Comparison of ENCODE assay signal across 8 mouse cellular contexts in the genomic region with DNA sequence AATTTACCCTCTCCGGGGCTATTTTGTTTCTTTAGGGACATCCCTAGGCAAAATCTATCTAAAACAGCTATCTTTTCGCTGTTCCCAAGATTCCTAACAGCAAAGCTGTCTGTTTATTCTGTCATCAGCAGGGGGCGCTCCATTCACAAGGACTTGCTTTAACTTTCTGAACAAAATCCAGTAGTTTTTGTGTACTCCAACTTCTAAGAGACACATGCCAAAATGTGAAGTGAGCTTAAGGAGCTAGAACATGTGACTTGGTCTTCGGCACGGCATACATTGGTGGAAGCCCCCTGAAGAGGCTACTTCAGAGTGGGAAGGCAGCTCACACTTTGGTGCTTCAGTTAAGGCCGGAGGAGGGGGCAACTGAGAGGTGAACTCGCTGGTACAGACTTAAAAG. TPM values are rescaled to one million over a fixed set of nuclear protein-coding genes. Genes with fewer than 3 reads are reported as not detected.
A peak's percentile ranks its signal among the peaks of the same experiment; 100 is the strongest.
DNase-seq lines count a peak whose midpoint lies in the region; ATAC-seq and TF ChIP-seq lines count a peak whose summit lies in the region.

No protein-coding gene starts in this region.

- H3K36me3 ChIP-seq in heart, adult 2 months (ENCODE audit: control insufficient read depth, insufficient read depth, low read length): no peaks in the 10 kb centered on the region
- H3K36me3 ChIP-seq in heart, embryonic 10.5 days: no peaks in the 10 kb centered on the region
- H3K36me3 ChIP-seq in midbrain, postnatal 0 days (ENCODE audit: insufficient read depth, low read length): no peaks in the 10 kb centered on the region
- no peaks in the 10 kb centered on the region for H3K36me3 ChIP-seq in thymus, adult 2 months (ENCODE audit: control insufficient read depth, insufficient read depth, low read length)

- TF ChIP-seq POLR2A in heart, adult 2 months (IDR thresholded peaks at IDR 0.05; ENCODE audit: insufficient read depth, low read depth, low read length): no peak
- no peak for TF ChIP-seq POLR2A in thymus, adult 2 months (IDR thresholded peaks at IDR 0.05; ENCODE audit: control insufficient read depth, extremely low read depth, insufficient read depth, low read length, poor library complexity)

- no peaks in the 10 kb centered on the region for H3K27me3 ChIP-seq in heart, adult 2 months (ENCODE audit: control insufficient read depth, insufficient read depth, low read length)
- no peaks in the 10 kb centered on the region for H3K27me3 ChIP-seq in heart, embryonic 10.5 days (ENCODE audit: insufficient read depth, poor library complexity, severe bottlenecking)
- no peaks in the 10 kb centered on the region for H3K27me3 ChIP-seq in midbrain, postnatal 0 days (ENCODE audit: insufficient read depth, low read length)
- H3K27me3 ChIP-seq in thymus, adult 2 months (ENCODE audit: control insufficient read depth, insufficient read depth, low read length): no peaks in the 10 kb centered on the region; the same call in 1 of the 2 replicates

- H3K9ac ChIP-seq in heart, adult 2 months (ENCODE audit: low read depth, low read length): no peak overlapping the region
- no peak overlapping the region for H3K9ac ChIP-seq in midbrain, postnatal 0 days (replicated peaks; ENCODE audit: low read length, poor library complexity, severe bottlenecking)

- no peaks in the 10 kb centered on the region for H3K9me3 ChIP-seq in heart, embryonic 10.5 days
- H3K9me3 ChIP-seq in midbrain, postnatal 0 days (ENCODE audit: low read length): no peaks in the 10 kb centered on the region

- ATAC-seq in common myeloid progenitor, adult 5-6 weeks (replicated peaks; ENCODE audit: low read depth, poor library complexity, severe bottlenecking): 0 out of 2 replicates have a peak, but pooled peaks have one; percentile 54
- no peak for ATAC-seq in midbrain, postnatal 0 days (ENCODE audit: low FRiP score)

- H3K27ac ChIP-seq in heart, adult 2 months: no peak overlapping the region
- no peak overlapping the region for H3K27ac ChIP-seq in heart, embryonic 10.5 days
- H3K27ac ChIP-seq in midbrain, postnatal 0 days (ENCODE audit: low read depth, low read length): no peak overlapping the region
- H3K27ac ChIP-seq in thymus, adult 2 months (ENCODE audit: control insufficient read depth, insufficient read depth, low read length): no peak overlapping the region

- no peak overlapping the region for H3K4me2 ChIP-seq in midbrain, postnatal 0 days (ENCODE audit: low read depth, low read length, poor library complexity, severe bottlenecking)

- intact Hi-C loops in heart, adult 2 months (cut with DNase I): loop anchor here (1.0 to 5.0 kb wide), 2 partner anchors 56 to 180 kb away; partner anchors contain the start of gene Cyp1b1
- intact Hi-C loops in heart, postnatal 10 days (cut with DNase I): loop anchor here (1.0 to 10.0 kb wide), 2 partner anchors 180 to 533 kb away; no protein-coding TSS in a partner anchor

- H3K4me3 ChIP-seq in heart, adult 2 months: no peak overlapping the region
- H3K4me3 ChIP-seq in heart, embryonic 10.5 days: no peak overlapping the region
- no peak overlapping the region for H3K4me3 ChIP-seq in midbrain, postnatal 0 days (ENCODE audit: low read depth, low read length)
- H3K4me3 ChIP-seq in thymus, adult 2 months (ENCODE audit: control insufficient read depth, insufficient read depth, low read length): no peak overlapping the region

- 45% methylated on average over 7 of the region's 7 CpGs for WGBS in heart, adult 2 months
- 45% methylated on average over 7 of the region's 7 CpGs for WGBS in heart, embryonic 10.5 days
- 42% methylated on average over 7 of the region's 7 CpGs for WGBS in midbrain, postnatal 0 days
- WGBS in thymus, adult 2 months: 63% methylated on average over 7 of the region's 7 CpGs

- no peaks in the 10 kb centered on the region for H3K4me1 ChIP-seq in heart, adult 2 months (ENCODE audit: control insufficient read depth, insufficient read depth, low read length)
- H3K4me1 ChIP-seq in heart, embryonic 10.5 days: 0 out of 2 replicates have a peak, but pooled peaks cover 8% of the 10 kb centered on the region
- H3K4me1 ChIP-seq in midbrain, postnatal 0 days (ENCODE audit: insufficient read depth, low read length): no peaks in the 10 kb centered on the region
- H3K4me1 ChIP-seq in thymus, adult 2 months (replicated peaks; ENCODE audit: control insufficient read depth, insufficient read depth, low read length): no peaks in the 10 kb centered on the region

- no peak for TF ChIP-seq EP300 in heart, adult 2 months (IDR thresholded peaks at IDR 0.05; ENCODE audit: insufficient read depth, low read depth, low read length)

- peak; percentile 38 to 60 for DNase-seq in heart, adult 2 months
- DNase-seq in heart, embryonic 10.5 days (ENCODE audit: low spot score): no peak
- peak; percentile 60 for DNase-seq in ZHBTc4 (ENCODE audit: low read depth, low spot score)
- peak; percentile 59 to 82 for DNase-seq in heart, postnatal 10 days
- peak; percentile 37 to 40 for DNase-seq in left cerebral cortex, adult 8-10 months (ENCODE audit: low spot score in 2 of 2)
- peak; percentile 82 for DNase-seq in midbrain, postnatal 0 days (ENCODE audit: low spot score)
- DNase-seq in thymus, adult 2 months: peak; percentile 63

- no peaks in the 10 kb centered on the region for H3K79me2 ChIP-seq in heart, adult 2 months (replicated peaks; ENCODE audit: control insufficient read depth, insufficient read depth, low read length)

- peak; percentile 91 for TF ChIP-seq CTCF in heart, adult 2 months (IDR thresholded peaks at IDR 0.05)
- peak; percentile 87 for TF ChIP-seq CTCF in midbrain, postnatal 0 days (IDR thresholded peaks at IDR 0.05)
- TF ChIP-seq CTCF in thymus, adult 2 months (IDR thresholded peaks at IDR 0.05; ENCODE audit: borderline replicate concordance, control insufficient read depth, extremely low read depth, insufficient read depth, low read length, poor library complexity): no peak

RNA-seq across cellular contexts. Expression of gene Rmdn2, which starts 49.7 kb away (rescaled TPM):
- total RNA-seq in heart, adult 2 months (2021): 10 to 100 TPM in 1 of 2 experiments, 1 to 10 TPM in 1; 9.5 to 12.5 TPM
- polyA plus RNA-seq in heart, adult 2 months (2012; rRNA removed): 3.5 and 6.9 TPM in 2 replicates
- polyA plus RNA-seq in heart, embryonic 10.5 days (2016; fragmentation: Nextera tagmentation; extraction: Ambion mirVana): 16.7 and 18.6 TPM in 2 replicates
- 5.2 and 5.8 TPM in 2 replicates for total RNA-seq in common myeloid progenitor, adult 5-6 weeks (2017)
- total RNA-seq in heart, postnatal 10 days (2021): 1 to 10 TPM; 7.7 to 9.1 TPM
- total RNA-seq in left cerebral cortex, adult 8-10 months (2022): 10 to 100 TPM in 2 of 4 experiments, 1 to 10 TPM in 2; 8.6 to 15.7 (median 12.2) TPM
- total RNA-seq in midbrain, postnatal 0 days (2014; rRNA removed): 2.8 and 5.9 TPM in 2 replicates
- polyA plus RNA-seq in midbrain, postnatal 0 days (2015; fragmentation: Nextera tagmentation; extraction: Ambion mirVana): 9.3 and 10.7 TPM in 2 replicates
- polyA plus RNA-seq in thymus, adult 2 months (2012; rRNA removed): 0.71 and 0.97 TPM in 2 replicates

RNA-seq across cellular contexts. Expression of gene Cyp1b1, which starts 53.5 kb away (rescaled TPM):
- total RNA-seq in heart, adult 2 months (2021): 1 to 10 TPM; 5.1 to 5.9 TPM
- 4.0 and 4.6 TPM in 2 replicates for polyA plus RNA-seq in heart, adult 2 months (2012; rRNA removed)
- 1.0 and 6.1 TPM in 2 replicates for polyA plus RNA-seq in heart, embryonic 10.5 days (2016; fragmentation: Nextera tagmentation; extraction: Ambion mirVana)
- total RNA-seq in common myeloid progenitor, adult 5-6 weeks (2017): 0.14 TPM in 1 of 2 replicates, not detected in the other
- 1 to 10 TPM; 2.5 to 4.0 TPM for total RNA-seq in heart, postnatal 10 days (2021)
- 1 to 10 TPM; 2.4 to 4.0 (median 3.0) TPM for total RNA-seq in left cerebral cortex, adult 8-10 months (2022)
- total RNA-seq in midbrain, postnatal 0 days (2014; rRNA removed): 8.7 and 12.2 TPM in 2 replicates
- polyA plus RNA-seq in midbrain, postnatal 0 days (2015; fragmentation: Nextera tagmentation; extraction: Ambion mirVana): 4.5 and 5.0 TPM in 2 replicates
- 12.2 and 14.1 TPM in 2 replicates for polyA plus RNA-seq in thymus, adult 2 months (2012; rRNA removed)
